Mouse (Mus musculus): ENCODE results near the gene Ten1. TPM values are rescaled to one million over a fixed set of nuclear protein-coding genes. Genes with fewer than 3 reads are reported as not detected.

The Ten1 gene
- total RNA-seq, 2 experiments from 2014 or later: 37.2 to 40.0 TPM

DNA sequence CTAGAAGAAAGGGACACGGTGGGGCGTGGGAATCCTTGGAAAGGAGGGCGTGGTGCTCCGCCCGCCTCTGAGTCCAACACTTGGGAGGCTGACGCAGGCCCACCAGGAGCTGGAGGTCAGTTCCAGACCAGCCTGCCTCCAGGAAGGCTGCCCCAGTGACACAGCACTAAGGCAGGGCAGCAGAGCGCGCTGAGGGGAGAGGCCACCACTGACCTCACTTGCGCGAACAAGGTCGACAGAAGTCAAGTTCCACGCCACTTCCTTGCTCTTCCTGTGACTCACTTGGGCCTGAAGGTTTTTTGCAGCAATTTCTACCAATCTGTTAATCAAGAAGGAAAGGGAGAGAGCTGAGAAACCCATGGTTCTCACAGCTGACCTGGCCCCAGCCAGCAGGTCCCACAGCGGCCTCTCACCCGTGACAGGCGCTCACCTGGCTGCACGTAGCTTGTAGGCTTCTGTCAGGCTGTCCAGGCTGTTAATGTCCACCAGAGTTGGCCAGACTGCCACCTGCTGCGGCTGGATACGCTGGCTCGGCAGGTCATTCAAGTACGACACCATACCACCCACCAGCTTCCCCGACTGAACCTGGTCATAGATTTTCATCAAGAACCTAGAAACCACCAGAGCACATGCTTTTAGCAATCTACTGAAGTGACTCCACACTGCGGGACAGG is 23.7 kb upstream of the Ten1 start:
- TF ChIP-seq CTCF (IDR thresholded peaks at IDR 0.05): no peak
- no peak for DNase-seq (ENCODE audit: extremely low spot score in 1 of 2, low spot score in 2 of 2)
- intact Hi-C loops (cut with DNase I): no loop called here
- Histone ChIP-seq H3K4me3 (no peak overlapping the region), H3K27ac (no peak overlapping the region)

DNA sequence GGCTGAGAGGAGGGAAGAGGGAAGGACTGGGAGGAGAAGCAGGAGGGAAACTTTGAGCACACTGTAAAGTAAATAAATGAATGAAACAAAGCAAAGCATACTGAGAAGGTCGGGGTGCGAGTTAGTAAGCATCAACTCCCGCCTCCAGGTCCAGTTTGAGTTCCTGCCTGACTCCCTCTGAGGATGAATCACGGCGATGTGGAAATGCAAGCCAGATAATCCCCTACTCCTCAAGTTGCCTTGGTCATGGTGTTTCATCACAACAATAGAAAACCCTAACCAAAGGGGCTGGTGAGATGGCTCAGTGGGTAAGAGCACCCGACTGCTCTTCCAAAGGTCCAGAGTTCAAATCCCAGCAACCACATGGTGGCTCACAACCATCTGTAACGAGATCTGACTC is 22.6 kb upstream of the Ten1 start:
- TF ChIP-seq CTCF (IDR thresholded peaks at IDR 0.05): no peak
- H3K27ac ChIP-seq: no peak overlapping the region
- intact Hi-C loops (cut with DNase I): no loop called here
- no peak for DNase-seq (ENCODE audit: extremely low spot score in 1 of 2, low spot score in 2 of 2)
- no peak overlapping the region for H3K4me3 ChIP-seq

DNA sequence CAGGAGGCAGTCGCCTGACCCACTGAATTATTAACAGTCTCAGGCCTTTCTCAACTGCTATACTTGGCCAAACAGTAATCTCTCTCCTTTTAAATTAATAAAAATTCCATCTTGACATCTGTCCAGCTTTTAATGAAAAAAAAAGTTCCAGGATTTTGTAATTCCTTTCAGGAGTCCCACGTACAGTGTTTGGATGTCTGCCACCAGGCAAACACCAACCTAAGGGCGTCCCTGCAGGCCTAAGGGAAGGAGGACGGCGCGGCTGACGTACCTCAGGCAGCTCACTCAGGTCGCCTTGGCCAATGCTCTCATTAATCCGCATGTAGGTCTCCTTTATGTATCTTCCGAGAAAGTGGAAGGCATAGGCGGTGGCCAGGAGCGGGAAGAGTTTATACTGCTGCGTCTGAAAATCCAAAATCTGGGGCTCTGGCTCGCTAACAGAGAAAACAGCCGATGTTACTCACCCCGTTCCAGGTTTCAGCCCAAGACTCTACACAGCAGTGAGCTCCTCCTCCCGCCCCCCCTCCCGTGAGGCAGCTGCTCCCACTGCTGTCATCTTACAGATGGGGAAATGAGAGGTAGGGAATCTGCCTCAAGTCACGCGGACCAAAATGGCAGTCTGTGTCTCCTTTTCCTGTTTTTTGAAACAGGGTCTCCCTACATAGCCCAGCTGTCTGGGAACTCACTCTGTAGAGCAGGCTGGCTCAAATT is 20.1 kb upstream of the Ten1 start:
- intact Hi-C loops (cut with DNase I): no loop called here
- H3K4me3 ChIP-seq: no peak overlapping the region
- no peak overlapping the region; the same call in 1 of the 2 replicates for H3K27ac ChIP-seq
- TF ChIP-seq CTCF (IDR thresholded peaks at IDR 0.05): no peak
- DNase-seq (ENCODE audit: extremely low spot score in 1 of 2, low spot score in 2 of 2): no peak

DNA sequence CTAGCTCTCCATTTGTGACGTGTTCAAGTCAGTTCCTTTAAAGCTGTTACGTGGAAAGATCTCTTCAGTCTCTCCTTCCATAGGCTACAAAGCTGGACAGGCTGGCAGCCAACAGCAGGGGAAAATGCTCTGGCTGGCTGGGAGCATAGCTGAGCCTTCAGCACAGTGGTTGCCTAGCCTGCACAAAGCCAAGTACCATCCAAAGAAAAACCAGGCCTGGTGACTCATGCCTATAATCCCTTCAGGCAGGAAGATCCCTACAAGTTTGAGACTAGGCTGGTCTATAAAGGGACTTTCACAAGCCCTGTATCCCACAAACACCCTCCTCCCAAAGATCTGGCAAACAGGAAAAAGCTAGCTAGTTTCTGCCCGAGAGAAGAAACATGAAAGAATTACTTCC is 12.8 kb upstream of the Ten1 start:
- intact Hi-C loops (cut with DNase I): no loop called here
- DNase-seq (ENCODE audit: extremely low spot score in 1 of 2, low spot score in 2 of 2): no peak
- no peak for TF ChIP-seq CTCF (IDR thresholded peaks at IDR 0.05)
- no peak overlapping the region for H3K4me3 ChIP-seq
- peak overlapping the region; percentile 37; the same call in 1 of the 2 replicates for H3K27ac ChIP-seq

DNA sequence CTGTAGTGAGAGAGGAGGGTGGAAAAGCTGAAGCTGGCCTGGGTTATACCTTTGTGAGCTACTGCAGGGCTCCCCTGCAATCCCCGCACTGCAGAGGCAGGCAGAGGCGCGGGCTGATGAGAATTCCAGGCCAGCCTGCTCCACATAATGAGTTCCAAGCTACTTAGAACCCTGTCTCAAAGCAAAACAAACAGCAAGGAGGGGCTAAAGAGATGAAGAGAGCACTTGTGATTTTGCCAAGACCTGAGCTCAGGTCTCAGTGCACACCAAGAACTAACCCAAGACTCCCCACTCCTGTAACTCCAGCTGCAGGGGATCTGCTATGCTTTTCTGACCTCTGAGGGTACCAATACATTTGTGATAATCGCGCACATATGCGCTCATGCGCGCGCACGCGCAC is 12.3 kb upstream of the Ten1 start:
- peak overlapping the region; percentile 28; the same call in 1 of the 2 replicates for H3K27ac ChIP-seq
- no peak for TF ChIP-seq CTCF (IDR thresholded peaks at IDR 0.05)

DNA sequence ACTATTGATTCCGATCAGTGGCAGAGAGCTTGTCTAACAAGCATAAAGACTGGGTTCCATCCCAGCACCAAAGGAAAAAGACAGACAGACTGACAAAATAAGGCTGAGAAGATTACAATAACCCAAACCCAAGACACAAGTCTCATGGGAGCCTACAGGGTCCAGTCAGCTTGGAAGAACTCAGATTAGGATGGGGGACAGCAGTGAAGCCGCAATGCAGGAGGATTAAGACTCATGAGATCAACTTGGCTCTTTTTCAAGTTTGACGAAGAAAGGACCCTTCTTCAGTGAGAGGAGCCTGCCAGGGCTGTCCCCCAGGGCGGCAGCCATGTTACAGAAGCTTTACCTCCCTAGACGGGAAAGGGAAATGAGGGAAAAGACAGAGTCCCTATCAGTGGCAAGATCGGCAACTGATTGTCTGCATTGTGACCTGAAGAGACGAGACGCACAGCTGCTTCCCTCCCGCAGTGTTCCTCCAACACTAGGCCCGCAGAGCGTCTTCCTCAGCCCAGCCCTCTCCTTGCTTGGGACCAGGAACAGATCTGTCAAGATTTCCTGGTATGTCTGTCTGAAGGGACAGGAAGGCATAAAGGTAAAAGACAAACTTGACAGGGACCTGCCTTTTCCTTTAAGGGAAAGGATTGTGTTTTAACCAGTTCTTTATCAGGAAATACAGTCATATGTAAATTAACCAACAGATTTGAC is 11.3 kb upstream of the Ten1 start:
- intact Hi-C loops (cut with DNase I): no loop called here
- TF ChIP-seq CTCF (IDR thresholded peaks at IDR 0.05): no peak
- Histone ChIP-seq H3K27ac (peak overlapping the region; percentile 12; the same call in 1 of the 2 replicates), H3K4me3 (no peak overlapping the region)
- no peak for DNase-seq (ENCODE audit: extremely low spot score in 1 of 2, low spot score in 2 of 2)

More for the DNA sequence above, 12.3 kb upstream of the Ten1 start:
- DNase-seq (ENCODE audit: extremely low spot score in 1 of 2, low spot score in 2 of 2): no peak
- intact Hi-C loops (cut with DNase I): no loop called here
- no peak overlapping the region for H3K4me3 ChIP-seq

DNA sequence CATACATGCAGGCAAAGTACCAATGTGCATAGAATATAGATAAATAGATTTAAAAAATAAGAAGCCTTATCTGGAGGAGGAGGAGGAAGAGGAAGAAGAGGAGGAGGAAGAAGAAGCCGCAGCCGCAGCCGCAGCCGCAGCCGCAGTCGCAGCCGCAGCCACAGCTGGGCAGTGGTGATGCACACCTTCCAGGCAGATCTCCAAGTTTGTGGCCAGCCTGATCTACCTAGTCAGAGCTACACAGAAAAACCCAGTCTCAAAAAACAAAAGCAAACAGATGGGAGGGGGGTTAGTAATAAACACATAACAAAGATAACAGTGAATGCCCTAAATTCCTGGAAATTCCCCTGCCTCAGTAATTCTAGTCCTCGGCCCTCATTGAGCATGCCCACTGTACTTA is 4.0 kb upstream of the Ten1 start:
- H3K27ac ChIP-seq: no peak overlapping the region
- no peak for DNase-seq (ENCODE audit: extremely low spot score in 1 of 2, low spot score in 2 of 2)
- intact Hi-C loops (cut with DNase I): no loop called here
- H3K4me3 ChIP-seq: no peak overlapping the region
- no peak for TF ChIP-seq CTCF (IDR thresholded peaks at IDR 0.05)

DNA sequence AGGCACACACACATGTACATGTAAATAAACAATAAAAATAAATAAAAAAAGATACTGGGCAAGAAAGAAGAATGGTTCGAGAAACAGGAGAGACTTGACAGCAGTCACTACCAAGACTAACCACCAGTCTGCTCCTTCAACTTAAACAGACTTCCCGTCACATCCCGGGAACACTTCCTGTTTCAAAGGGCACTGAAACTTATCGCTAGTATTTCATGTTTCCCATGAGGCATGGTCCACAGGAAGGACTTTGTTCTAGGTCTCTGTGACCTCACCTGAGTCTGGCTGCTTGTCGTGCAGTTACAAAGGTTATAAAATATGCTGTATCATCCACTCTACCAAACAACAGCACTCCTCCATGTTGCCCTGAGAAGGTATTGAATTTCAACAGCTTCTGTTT is 3.4 kb upstream of the Ten1 start:
- no peak for DNase-seq (ENCODE audit: extremely low spot score in 1 of 2, low spot score in 2 of 2)
- intact Hi-C loops (cut with DNase I): no loop called here
- Histone ChIP-seq H3K4me3 (no peak overlapping the region), H3K27ac (no peak overlapping the region)
- peak; percentile 5 for TF ChIP-seq CTCF (IDR thresholded peaks at IDR 0.05)

DNA sequence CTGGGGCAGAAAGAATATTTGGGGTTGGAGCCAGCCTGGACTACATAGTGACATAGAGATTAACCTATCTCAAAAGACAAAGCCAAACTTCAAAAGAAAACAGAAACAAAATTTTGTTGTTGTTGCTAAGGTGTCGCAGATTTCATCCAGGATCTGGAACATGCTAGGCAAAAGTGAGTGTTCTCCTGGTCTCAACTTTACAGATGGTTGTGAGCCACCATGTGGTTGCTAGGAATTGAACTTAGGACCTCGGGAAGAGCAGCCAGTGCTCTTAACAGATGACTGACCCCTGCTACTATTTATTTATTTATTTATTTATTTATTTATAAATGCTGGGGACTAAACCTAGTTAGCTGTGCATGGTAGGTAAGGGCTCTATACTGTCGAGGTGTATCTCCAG is 2.3 kb upstream of the Ten1 start:
- H3K4me3 ChIP-seq: no peak overlapping the region
- intact Hi-C loops (cut with DNase I): no loop called here
- TF ChIP-seq CTCF (IDR thresholded peaks at IDR 0.05): no peak

DNA sequence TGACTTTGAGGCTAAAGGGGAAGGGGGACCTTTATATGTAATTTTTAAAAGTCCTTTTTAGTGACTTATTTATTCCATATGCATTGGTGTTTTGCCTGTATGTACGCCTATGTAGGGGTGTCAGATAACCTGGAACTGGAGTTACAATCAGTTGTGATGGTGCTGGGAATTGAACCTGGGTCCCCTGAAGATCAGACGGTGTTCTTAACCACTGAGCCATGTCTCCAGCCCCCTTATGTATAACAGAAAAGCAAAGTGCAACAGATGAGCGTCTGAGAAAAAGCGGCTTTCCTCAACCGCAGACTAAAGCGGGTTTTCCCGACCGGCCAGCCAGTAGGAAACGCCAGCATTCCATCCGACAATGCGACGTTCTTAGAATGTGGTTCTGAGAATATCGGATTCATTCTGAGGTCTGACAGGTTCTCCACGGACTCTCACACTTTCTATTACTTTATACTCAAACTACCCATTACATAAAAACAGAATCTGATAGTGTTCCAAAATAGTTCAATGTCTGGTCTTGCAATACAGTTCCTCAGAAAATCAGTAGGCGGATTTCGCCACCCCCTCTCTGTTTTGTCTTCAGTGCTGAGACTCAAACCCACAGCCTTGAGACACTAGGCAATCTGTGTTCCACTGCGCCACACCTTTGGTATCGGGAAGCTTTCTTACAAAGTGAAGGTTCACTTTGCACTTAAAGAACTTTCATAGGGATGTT is 1.6 kb upstream of the Ten1 start:
- no peak overlapping the region for H3K4me3 ChIP-seq
- no peak overlapping the region for H3K27ac ChIP-seq
- intact Hi-C loops (cut with DNase I): no loop called here
- TF ChIP-seq CTCF (IDR thresholded peaks at IDR 0.05): no peak
- no peak for DNase-seq (ENCODE audit: extremely low spot score in 1 of 2, low spot score in 2 of 2)

More for the DNA sequence above, 2.3 kb upstream of the Ten1 start:
- DNase-seq (ENCODE audit: extremely low spot score in 1 of 2, low spot score in 2 of 2): no peak
- no peak overlapping the region for H3K27ac ChIP-seq

DNA sequence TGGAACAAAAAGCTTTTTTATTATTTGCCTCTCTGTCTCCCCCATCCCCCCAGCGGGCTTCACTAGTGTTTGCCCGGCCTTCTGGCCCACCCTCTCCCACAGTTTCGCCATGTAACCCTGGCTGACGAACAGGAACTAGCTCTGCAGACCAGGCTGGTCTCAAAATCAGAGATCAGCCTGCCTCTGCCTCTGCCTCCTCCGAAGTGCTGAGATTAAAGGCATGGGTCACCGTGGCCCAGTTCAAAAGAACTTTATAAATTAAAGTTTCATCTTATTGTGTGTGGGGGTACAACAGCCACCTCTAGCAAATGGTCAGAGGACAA is 1.1 kb upstream of the Ten1 start:
- no peak for TF ChIP-seq CTCF (IDR thresholded peaks at IDR 0.05)
- H3K4me3 ChIP-seq: peak overlapping the region; percentile 83
- no peak overlapping the region for H3K27ac ChIP-seq
- no peak for DNase-seq (ENCODE audit: extremely low spot score in 1 of 2, low spot score in 2 of 2)
- intact Hi-C loops (cut with DNase I): no loop called here

DNA sequence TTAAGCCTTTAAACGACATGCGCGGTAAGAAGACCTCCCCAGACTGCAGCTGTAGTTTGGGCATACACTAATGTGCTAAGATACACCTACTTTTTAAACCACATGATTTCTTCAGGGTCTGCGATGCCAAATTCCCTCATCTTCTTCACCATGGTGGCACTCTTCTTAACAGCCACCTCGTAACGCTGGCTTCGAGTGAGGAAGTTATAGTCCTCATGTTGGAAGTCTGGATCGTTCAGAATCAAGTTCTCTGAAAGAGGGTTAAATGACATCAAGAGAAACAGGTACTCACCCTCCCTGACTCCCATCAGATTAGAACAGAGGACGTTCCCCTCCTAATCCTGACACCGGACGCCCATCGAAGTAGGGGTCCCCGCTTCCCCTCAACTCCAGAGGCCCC is 523 bp upstream of the Ten1 start:
- intact Hi-C loops (cut with DNase I): loop anchor here (1.0 to 2.0 kb wide), 2 partner anchors 30 to 59 kb away; partner anchors contain the start of genes Fbf1 and Mrpl38
- H3K4me3 ChIP-seq: peak overlapping the region; percentile 83
- TF ChIP-seq CTCF (IDR thresholded peaks at IDR 0.05): no peak
- DNase-seq (ENCODE audit: extremely low spot score in 1 of 2, low spot score in 2 of 2): no peak
- peak overlapping the region; percentile 100 for H3K27ac ChIP-seq
